Mouse (Mus musculus) spleen, adult 2 months (tissue): ENCODE results near the gene Prkcz.

Experiments
- CTCF ChIP-seq: fragments of 200-500 bp; IDR thresholded peaks from 2 replicates; pipeline ENCODE4 v1.5.1; 2011; ENCODE audit warnings: mild to moderate bottlenecking, inconsistent platforms; ENCODE audit not compliant: insufficient read depth, insufficient read length, insufficient replicate concordance; ENCODE audit errors: extremely low read depth
- POLR2A ChIP-seq: fragments of 200-500 bp; IDR thresholded peaks from 2 replicates; pipeline ENCODE4 v1.6.1; 2011; ENCODE audit warnings: low read depth, low read length, inconsistent platforms

DNA sequence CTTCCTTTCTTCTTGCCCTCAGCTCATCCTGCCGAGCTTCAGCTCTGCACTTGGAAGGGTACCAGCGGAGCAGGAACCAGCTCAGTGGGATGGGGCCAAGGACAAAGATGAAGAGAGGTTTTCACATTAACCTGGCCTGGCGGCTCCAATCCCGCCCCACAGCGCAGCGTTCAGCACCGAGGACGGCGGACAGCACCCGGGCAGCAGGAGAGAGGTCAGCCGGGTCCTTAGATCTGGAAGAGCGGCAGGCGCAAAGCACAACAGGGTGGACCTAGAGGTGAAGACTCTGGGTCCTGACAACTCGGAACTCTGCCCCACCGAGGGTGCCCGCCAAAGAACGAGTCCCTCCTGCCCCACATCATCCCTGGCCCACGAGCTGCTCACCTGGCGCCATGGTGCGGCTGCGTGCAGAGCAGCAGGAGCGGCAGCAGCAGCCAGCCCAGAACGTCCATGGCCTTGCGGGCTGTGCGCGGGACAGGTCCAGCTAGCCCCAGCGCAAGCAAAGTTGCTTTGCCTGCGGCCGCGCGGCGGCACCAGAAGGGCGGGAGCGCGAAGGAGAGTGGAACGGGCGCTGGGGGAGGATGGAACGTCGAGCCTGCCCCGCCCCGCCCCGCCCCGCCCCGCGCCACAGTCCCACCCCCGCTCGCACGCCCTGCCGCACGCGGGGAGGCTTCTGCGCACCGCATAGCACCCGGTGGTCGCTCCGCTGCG, 36.5 kb upstream of the Prkcz start, which contains the start of gene Gabrd:
- TF ChIP-seq CTCF: no peak
- TF ChIP-seq POLR2A: no peak
